Mouse (Mus musculus): ENCODE measurements around the gene Otub1.

The Otub1 gene

DNA sequence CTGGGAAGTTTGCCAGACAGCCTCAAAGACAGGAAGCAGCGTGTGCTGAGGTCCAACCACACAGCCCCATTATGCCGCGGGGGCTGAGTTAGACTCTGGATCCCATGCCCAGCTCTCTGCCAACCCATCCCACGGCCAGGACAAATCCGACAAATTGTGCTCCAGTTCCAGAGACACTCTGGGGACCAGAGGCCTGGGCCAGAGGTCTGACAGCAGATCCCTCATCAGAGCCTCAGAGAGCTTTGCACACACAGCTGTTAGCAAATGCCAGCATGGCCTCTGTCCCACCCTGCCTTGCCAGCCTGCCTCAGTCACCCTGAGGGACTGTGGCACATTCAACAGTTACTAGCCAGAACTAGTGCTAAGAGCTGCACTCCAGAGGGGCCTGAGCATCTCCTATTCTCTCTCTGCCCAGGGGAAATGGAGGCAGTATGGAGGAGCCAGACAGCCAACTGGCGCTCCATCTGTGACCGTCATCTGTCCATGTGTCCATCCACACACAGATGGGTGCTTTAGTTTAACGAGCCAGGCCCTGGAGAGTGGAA, 57.5 kb downstream of the Otub1 start:
- no peak for DNase-seq (ENCODE audit: low read depth in 2 of 2, low spot score in 2 of 2)

Data from CD8-positive naive resting alpha-beta T cell, adult 2 months (primary cell).